Comparison of ENCODE assay signal across 11 mouse cellular contexts in the genomic region with DNA sequence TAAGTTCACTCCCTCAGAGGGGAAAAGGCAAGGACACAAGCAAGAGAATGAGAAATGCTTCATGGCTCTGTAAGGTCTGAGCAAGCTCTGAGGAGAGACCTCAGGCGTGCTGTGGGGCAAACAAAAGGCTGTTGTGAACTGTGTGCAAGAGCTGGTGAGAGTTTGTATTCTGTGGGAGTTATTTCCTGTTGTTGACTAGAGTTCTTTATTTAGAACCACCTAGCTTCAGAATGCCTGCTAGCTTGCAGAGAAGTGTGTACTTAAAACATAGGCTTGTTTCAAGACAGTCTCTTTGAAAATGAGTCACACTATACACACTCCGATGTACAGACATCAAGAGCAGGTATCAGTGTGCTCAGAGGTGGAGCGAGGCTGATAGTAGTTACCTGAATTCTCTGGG.
DNase-seq lines count a peak whose midpoint lies in the region; ATAC-seq and TF ChIP-seq lines count a peak whose summit lies in the region.
"Had no signal": no experiment of that assay in that cellular context is flagged by ENCODE, and none has a peak within 500 bp of the region (broad histone marks: within the 10 kb centered on the region; RNA-seq: fewer than 3 reads in every experiment).

No protein-coding gene starts in this region.

- H3K4me2 ChIP-seq in lung, embryonic 16.5 days (ENCODE audit: low read depth, low read length), result no peak overlapping the region
- no peak overlapping the region for H3K4me2 ChIP-seq in forebrain, embryonic 14.5 days (ENCODE audit: low read length)

- ATAC-seq in lung, embryonic 16.5 days (ENCODE audit: low read depth), result peak; percentile 47; the same call in 1 of the 2 replicates
- no peak for ATAC-seq in forebrain, embryonic 14.5 days

- H3K4me3 ChIP-seq in heart, adult 2 months, result no peak overlapping the region
- no peak overlapping the region for H3K4me3 ChIP-seq in spleen, adult 2 months (ENCODE audit: extremely low read depth, insufficient read depth, insufficient read length)
- no peak overlapping the region for H3K4me3 ChIP-seq in lung, embryonic 16.5 days (ENCODE audit: low read length)
- no peak overlapping the region for H3K4me3 ChIP-seq in forebrain, embryonic 14.5 days (ENCODE audit: low read depth, low read length)
- H3K4me3 ChIP-seq: megakaryocyte, embryonic 14.5 days had no signal

- H3K27me3 ChIP-seq in heart, adult 2 months (ENCODE audit: control insufficient read depth, insufficient read depth, low read length), result no peaks in the 10 kb centered on the region
- no peaks in the 10 kb centered on the region for H3K27me3 ChIP-seq in spleen, adult 2 months (ENCODE audit: control insufficient read depth, insufficient read depth, low read length)
- no peaks in the 10 kb centered on the region for H3K27me3 ChIP-seq in lung, embryonic 16.5 days (ENCODE audit: control insufficient read depth, insufficient read depth, low read depth, low read length)
- H3K27me3 ChIP-seq in forebrain, embryonic 14.5 days (replicated peaks; ENCODE audit: control insufficient read depth, insufficient read depth, low read length), result no peaks in the 10 kb centered on the region
- H3K27me3 ChIP-seq: megakaryocyte, embryonic 14.5 days had no signal

- peak overlapping the region; percentile 83 for H3K27ac ChIP-seq in heart, adult 2 months
- peak overlapping the region; percentile 54; the same call in 1 of the 2 replicates for H3K27ac ChIP-seq in spleen, adult 2 months (ENCODE audit: insufficient read depth, low read length)
- peak overlapping the region; percentile 56 for H3K27ac ChIP-seq in lung, embryonic 16.5 days (ENCODE audit: low read length)
- no peak overlapping the region for H3K27ac ChIP-seq in forebrain, embryonic 14.5 days (ENCODE audit: low read depth, low read length)

- intact Hi-C loops in heart, adult 2 months (cut with DNase I), result no loop called here

- WGBS in heart, adult 2 months, result 21% methylated on average over 3 of the region's 3 CpGs
- 43% methylated on average over 3 of the region's 3 CpGs for WGBS in spleen, adult 2 months
- 41% methylated on average over 3 of the region's 3 CpGs for WGBS in lung, embryonic 16.5 days
- 58% methylated on average over 3 of the region's 3 CpGs for WGBS in forebrain, embryonic 14.5 days

- peak overlapping the region; percentile 67 for H3K9ac ChIP-seq in heart, adult 2 months (ENCODE audit: low read depth, low read length)
- no peak overlapping the region for H3K9ac ChIP-seq in lung, embryonic 16.5 days (ENCODE audit: low read length)
- no peak overlapping the region for H3K9ac ChIP-seq in forebrain, embryonic 14.5 days (ENCODE audit: low read length)

- H3K4me1 ChIP-seq in heart, adult 2 months (ENCODE audit: control insufficient read depth, insufficient read depth, low read length), result peaks cover 13% of the 10 kb centered on the region
- H3K4me1 ChIP-seq in spleen, adult 2 months (ENCODE audit: control insufficient read depth, insufficient read depth, insufficient read length), result peaks cover 6% of the 10 kb centered on the region
- H3K4me1 ChIP-seq in lung, embryonic 16.5 days (replicated peaks; ENCODE audit: control insufficient read depth, insufficient read depth, low read length), result peaks cover 10% of the 10 kb centered on the region; the same call in 1 of the 2 replicates
- H3K4me1 ChIP-seq in forebrain, embryonic 14.5 days (ENCODE audit: control insufficient read depth, insufficient read depth, low read length), result no peaks in the 10 kb centered on the region

- no peak for TF ChIP-seq EP300 in heart, adult 2 months (IDR thresholded peaks at IDR 0.05; ENCODE audit: insufficient read depth, low read depth, low read length)

- no peaks in the 10 kb centered on the region for H3K9me3 ChIP-seq in lung, embryonic 16.5 days (ENCODE audit: control insufficient read depth, low read length)
- no peaks in the 10 kb centered on the region for H3K9me3 ChIP-seq in forebrain, embryonic 14.5 days (replicated peaks; ENCODE audit: control insufficient read depth, low read length)
- H3K9me3 ChIP-seq: megakaryocyte, embryonic 14.5 days had no signal

- peak; percentile 81 for TF ChIP-seq POLR2A in heart, adult 2 months (IDR thresholded peaks at IDR 0.05; ENCODE audit: insufficient read depth, low read depth, low read length)
- TF ChIP-seq POLR2A in spleen, adult 2 months (IDR thresholded peaks at IDR 0.05; ENCODE audit: low read depth, low read length), result no peak

- H3K36me3 ChIP-seq in heart, adult 2 months (ENCODE audit: control insufficient read depth, insufficient read depth, low read length), result peaks cover 11% of the 10 kb centered on the region
- no peaks in the 10 kb centered on the region for H3K36me3 ChIP-seq in spleen, adult 2 months (ENCODE audit: control insufficient read depth, insufficient read depth, low read length)
- H3K36me3 ChIP-seq in lung, embryonic 16.5 days (ENCODE audit: control insufficient read depth, insufficient read depth, low read length), result no peaks in the 10 kb centered on the region
- H3K36me3 ChIP-seq in forebrain, embryonic 14.5 days (ENCODE audit: control insufficient read depth, insufficient read depth, low read length), result no peaks in the 10 kb centered on the region

- no peak for DNase-seq in heart, adult 2 months
- no peak for DNase-seq in heart, postnatal 4 days
- DNase-seq in spleen, adult 2 months (ENCODE audit: low read depth in 1 of 2, low spot score in 2 of 2), result no peak
- no peak for DNase-seq in spleen, adult 18-20 months
- DNase-seq in thymus, postnatal 36 days, result peak; percentile 48 to 69
- no peak for DNase-seq in ovary, postnatal 36 days (ENCODE audit: low spot score)
- DNase-seq in forebrain, embryonic 14.5 days (ENCODE audit: low spot score), result no peak
- DNase-seq: adrenal gland, postnatal 25 days; retina, postnatal 1 day had no signal

- no peaks in the 10 kb centered on the region for H3K79me2 ChIP-seq in heart, adult 2 months (replicated peaks; ENCODE audit: control insufficient read depth, insufficient read depth, low read length)

- TF ChIP-seq CTCF in heart, adult 2 months (IDR thresholded peaks at IDR 0.05), result no peak
- TF ChIP-seq CTCF in spleen, adult 2 months (IDR thresholded peaks at IDR 0.05; ENCODE audit: extremely low read depth, insufficient read depth, insufficient read length, insufficient replicate concordance), result no peak

Comparison
In these comparisons a context has a peak if more than half of its experiments do, and no peak if none do; other contexts are left out.
1. DNase-seq: peak in thymus, postnatal 36 days (2 of 2); none in heart, adult 2 months (0 of 2), heart, postnatal 4 days (single experiment), spleen, adult 2 months (0 of 2), spleen, adult 18-20 months (0 of 2), ovary, postnatal 36 days (single experiment) and forebrain, embryonic 14.5 days (single experiment).